Mouse (Mus musculus) embryonic fibroblast, embryonic 13.5 days (primary cell): Measurements from ENCODE around the gene Tekt1.

Experiments used
- CTCF ChIP-seq: IDR thresholded peaks from 2 replicates; pipeline ENCODE4 v1.5.1; 2011; ENCODE audit warnings: mild to moderate bottlenecking, control low read depth, low read length, moderate library complexity, borderline replicate concordance; ENCODE audit not compliant: insufficient read depth
- POLR2A ChIP-seq: IDR thresholded peaks from 2 replicates; pipeline ENCODE4 v1.6.1; 2011; ENCODE audit warnings: low read depth, mild to moderate bottlenecking, control low read depth, low read length, moderate library complexity

GRCm38 (mm10) chr11:72307461-72307860 lies 54.8 kb downstream of the Tekt1 start:
- no peak for TF ChIP-seq POLR2A
- no peak for TF ChIP-seq CTCF
